Mouse (Mus musculus): ENCODE results near the gene Zfp385b.

DNA sequence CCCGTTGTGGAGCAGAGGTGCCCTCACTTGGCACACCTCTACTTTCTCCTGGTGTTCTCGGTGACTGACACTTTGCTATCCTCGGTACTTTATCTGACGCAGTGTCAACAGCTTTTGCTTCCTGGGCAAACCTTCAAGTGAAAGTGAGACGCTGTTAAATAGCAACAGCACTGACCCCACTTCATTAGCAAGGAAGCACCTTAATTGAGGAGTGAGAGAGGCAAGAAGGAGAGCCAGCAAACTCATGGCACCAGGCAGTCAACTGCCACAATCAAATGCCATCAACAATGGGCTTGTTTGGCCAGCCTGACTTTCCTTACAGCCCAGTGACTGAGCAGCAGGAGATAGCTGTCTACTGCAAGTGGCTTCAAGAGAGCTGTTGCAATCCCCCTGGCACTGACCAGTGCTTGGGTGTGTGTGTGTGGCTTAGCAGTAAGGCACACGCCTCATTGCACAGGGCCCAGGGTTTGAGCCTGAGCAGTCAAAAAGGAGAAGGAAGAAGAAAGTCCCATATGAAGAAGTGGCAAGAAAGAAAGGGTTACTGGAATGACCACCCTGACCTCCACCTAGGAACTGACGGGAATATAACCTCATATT is 365.0 kb downstream of the Zfp385b start:
- TF ChIP-seq NRF1 (IDR thresholded peaks at IDR 0.05; ENCODE audit: low read depth, low read length) (no peak), MAZ (IDR thresholded peaks at IDR 0.05; ENCODE audit: low read depth, low read length) (no peak), CTCF (conservative IDR thresholded peaks at IDR 0.05 in 1 of 2, IDR thresholded peaks at IDR 0.05 in 1 of 2; ENCODE audit: low read depth in 2 of 2, low read length in 2 of 2) (no peak), EP300 (IDR thresholded peaks at IDR 0.05; ENCODE audit: low read length) (no peak)

Data from CH12.LX (cell line).